Mouse (Mus musculus) thymus, postnatal 36 days (tissue): ENCODE results near the gene Serpina9.
A peak's percentile ranks its signal among the peaks of the same experiment; 100 is the strongest.
"Not testable (repeated sequence)": the region's sequence is repeated elsewhere in the genome, so short reads cannot be mapped to it uniquely, and the experiment has no call there.

Experiments used
- DNase-seq, 2 experiments: peaks; one replicate each; pipeline ENCODE4 v3.0.0; 2022; ENCODE audit warnings: mixed read lengths in 2 of 2

Serpina9 gene

GRCm38 (mm10) chr12:103988754-103989513 lies 24.6 kb downstream of the Serpina9 start:
- DNase-seq, result no peak

GRCm38 (mm10) chr12:103985868-103986267 lies 27.7 kb downstream of the Serpina9 start:
- no peak for DNase-seq

GRCm38 (mm10) chr12:103984935-103985334 lies 28.6 kb downstream of the Serpina9 start:
- peak in 1 of 2 experiments; percentile 11 for DNase-seq

- DNase-seq, result no peak
These were observed 31.8 kb downstream of the Serpina9 start for GRCm38 (mm10) chr12:103981646-103982360.

GRCm38 (mm10) chr12:103978294-103978693 lies 35.3 kb downstream of the Serpina9 start:
- DNase-seq, result no peak

GRCm38 (mm10) chr12:103977846-103978245 lies 35.7 kb downstream of the Serpina9 start:
- no peak for DNase-seq

GRCm38 (mm10) chr12:103977060-103977459 lies 36.5 kb downstream of the Serpina9 start:
- DNase-seq, result no peak

- DNase-seq, result no peak
These were observed 42.5 kb downstream of the Serpina9 start for GRCm38 (mm10) chr12:103971080-103971479.

GRCm38 (mm10) chr12:103969577-103970116 lies 43.9 kb downstream of the Serpina9 start:
- no peak for DNase-seq

- no peak for DNase-seq
These were observed 46.8 kb downstream of the Serpina9 start for GRCm38 (mm10) chr12:103966761-103967160.

- no peak for DNase-seq
These were observed 50.3 kb downstream of the Serpina9 start for GRCm38 (mm10) chr12:103963288-103963687.

- DNase-seq, result no peak
These were observed 50.7 kb downstream of the Serpina9 start for GRCm38 (mm10) chr12:103962860-103963259.

- no peak for DNase-seq
These were observed 51.2 kb downstream of the Serpina9 start for GRCm38 (mm10) chr12:103962337-103962736.

- no peak for DNase-seq
These were observed 51.8 kb downstream of the Serpina9 start for GRCm38 (mm10) chr12:103961716-103962115.

GRCm38 (mm10) chr12:103958798-103959197 lies 54.8 kb downstream of the Serpina9 start, which contains the start of gene Serpina1e:
Serpina1e (minus strand) TSS chr12:103958975.
- DNase-seq, result no peak

GRCm38 (mm10) chr12:103956555-103956954 lies 57.0 kb downstream of the Serpina9 start:
- DNase-seq, result not testable (repeated sequence)

GRCm38 (mm10) chr12:103952972-103953371 lies 60.6 kb downstream of the Serpina9 start:
- not testable (repeated sequence) for DNase-seq

GRCm38 (mm10) chr12:103946243-103946642 lies 67.3 kb downstream of the Serpina9 start:
- DNase-seq, result no peak
